Mouse (Mus musculus): Measurements from ENCODE around the gene Eef1akmt1. TPM values are rescaled to one million over a fixed set of nuclear protein-coding genes. Genes with fewer than 3 reads are reported as not detected.

Gene Eef1akmt1
- polyA plus RNA-seq, 1 experiment from 2014 or later: 88.1 TPM

DNA sequence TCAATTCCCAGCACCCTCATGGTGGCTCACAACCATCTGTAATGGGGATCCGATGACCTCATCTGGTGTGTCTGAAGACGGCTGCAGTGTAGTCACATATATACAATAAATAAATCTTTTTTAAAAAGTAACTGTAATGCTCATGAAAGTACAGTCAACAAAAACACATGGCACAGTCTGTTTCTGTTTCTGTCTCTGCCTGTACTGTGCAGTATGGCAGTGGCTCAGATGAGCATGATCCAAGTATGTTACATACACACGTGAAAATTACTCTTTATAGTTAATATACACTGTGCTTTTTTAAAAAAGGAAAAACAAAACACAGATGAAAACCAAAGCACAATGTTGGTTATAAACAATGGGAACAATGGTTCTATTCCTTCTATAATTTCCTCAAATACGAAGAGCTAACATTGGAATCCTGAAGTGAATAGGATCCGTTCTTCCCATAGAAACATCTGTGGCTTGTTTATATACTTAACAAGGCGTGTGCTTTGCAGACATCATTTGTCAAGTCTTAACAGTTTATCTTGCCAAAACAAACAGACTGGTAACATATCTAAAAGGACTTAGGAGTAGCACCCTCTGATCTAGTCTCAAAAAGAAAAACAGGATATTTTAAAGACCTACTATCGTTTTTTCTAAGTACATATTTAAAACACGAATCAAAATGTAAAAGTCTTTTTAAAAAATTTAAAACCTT, 35.4 kb upstream of the Eef1akmt1 start:
- H3K36me3 ChIP-seq (ENCODE audit: insufficient read depth, low read length): peaks cover 15% of the 10 kb centered on the region
- no peak overlapping the region for H3K4me3 ChIP-seq (ENCODE audit: low read length)
- peaks cover 10% of the 10 kb centered on the region for H3K4me1 ChIP-seq (ENCODE audit: insufficient read depth, low read length)
- H3K4me2 ChIP-seq (replicated peaks; ENCODE audit: low read depth, low read length): no peak overlapping the region
- no peak for ATAC-seq (ENCODE audit: low FRiP score, low TSS enrichment)
- no peak overlapping the region for H3K27ac ChIP-seq (ENCODE audit: low read length)
- WGBS: 53% methylated on average over 8 of the region's 8 CpGs
- H3K9ac ChIP-seq (replicated peaks; ENCODE audit: low read length): no peak overlapping the region
- H3K27me3 ChIP-seq (ENCODE audit: insufficient read depth, low read length): no peaks in the 10 kb centered on the region
- no peaks in the 10 kb centered on the region for H3K9me3 ChIP-seq (ENCODE audit: low read length)

DNA sequence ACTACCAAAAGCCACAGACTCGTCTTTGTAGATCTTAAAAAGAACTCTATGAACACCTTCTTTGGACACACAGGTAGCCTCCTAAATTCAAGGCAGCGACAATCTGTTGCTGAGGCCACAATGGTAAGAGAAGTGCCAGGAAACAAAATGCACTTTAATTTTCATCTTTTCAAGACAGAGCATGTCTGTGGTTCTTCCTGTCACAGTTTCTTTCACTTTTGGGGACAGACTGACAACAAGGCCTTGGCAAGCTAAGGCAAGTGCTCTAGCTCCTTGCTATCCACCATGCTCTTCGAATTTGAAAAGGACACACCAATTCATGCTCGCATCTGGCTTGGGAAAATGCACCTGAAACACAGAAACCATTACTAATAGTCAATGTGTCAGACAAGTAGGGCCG, 21.9 kb upstream of the Eef1akmt1 start:
- H3K27ac ChIP-seq (ENCODE audit: low read length): no peak overlapping the region
- no peak overlapping the region for H3K4me3 ChIP-seq (ENCODE audit: low read length)
- H3K9me3 ChIP-seq (ENCODE audit: low read length): no peaks in the 10 kb centered on the region
- H3K4me1 ChIP-seq (ENCODE audit: insufficient read depth, low read length): no peaks in the 10 kb centered on the region
- H3K9ac ChIP-seq (replicated peaks; ENCODE audit: low read length): no peak overlapping the region
- H3K27me3 ChIP-seq (ENCODE audit: insufficient read depth, low read length): no peaks in the 10 kb centered on the region
- no peak overlapping the region for H3K4me2 ChIP-seq (replicated peaks; ENCODE audit: low read depth, low read length)
- 92% methylated on average over 5 of the region's 5 CpGs for WGBS
- H3K36me3 ChIP-seq (ENCODE audit: insufficient read depth, low read length): peaks cover 61% of the 10 kb centered on the region
- ATAC-seq (ENCODE audit: low FRiP score, low TSS enrichment): no peak

DNA sequence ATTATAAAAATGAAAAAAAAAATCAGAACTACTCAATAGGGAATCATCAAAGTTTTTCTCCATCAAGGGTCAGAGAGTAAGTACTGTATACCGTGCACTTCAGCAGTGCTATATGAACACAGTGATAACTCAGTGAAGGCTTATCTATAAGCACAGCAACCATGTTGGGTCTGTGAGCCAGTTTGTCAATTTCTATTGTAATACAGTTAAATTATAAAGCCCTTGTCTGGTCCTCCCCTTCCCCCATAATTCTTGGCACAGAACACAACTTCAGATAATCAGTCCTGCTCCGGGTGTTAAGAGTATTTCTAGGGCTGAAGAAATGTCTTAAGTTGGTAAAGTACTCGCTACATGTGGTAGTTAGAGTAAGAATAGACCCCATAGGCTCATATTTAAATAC, 20.4 kb upstream of the Eef1akmt1 start:
- no peak overlapping the region for H3K9ac ChIP-seq (replicated peaks; ENCODE audit: low read length)
- no peak overlapping the region for H3K27ac ChIP-seq (ENCODE audit: low read length)
- no peak overlapping the region for H3K4me2 ChIP-seq (replicated peaks; ENCODE audit: low read depth, low read length)
- no peaks in the 10 kb centered on the region for H3K27me3 ChIP-seq (ENCODE audit: insufficient read depth, low read length)
- 94% methylated on average over 3 of the region's 3 CpGs for WGBS
- no peaks in the 10 kb centered on the region for H3K4me1 ChIP-seq (ENCODE audit: insufficient read depth, low read length)
- ATAC-seq (ENCODE audit: low FRiP score, low TSS enrichment): no peak
- peaks cover 59% of the 10 kb centered on the region for H3K36me3 ChIP-seq (ENCODE audit: insufficient read depth, low read length)
- H3K9me3 ChIP-seq (ENCODE audit: low read length): no peaks in the 10 kb centered on the region
- no peak overlapping the region for H3K4me3 ChIP-seq (ENCODE audit: low read length)

DNA sequence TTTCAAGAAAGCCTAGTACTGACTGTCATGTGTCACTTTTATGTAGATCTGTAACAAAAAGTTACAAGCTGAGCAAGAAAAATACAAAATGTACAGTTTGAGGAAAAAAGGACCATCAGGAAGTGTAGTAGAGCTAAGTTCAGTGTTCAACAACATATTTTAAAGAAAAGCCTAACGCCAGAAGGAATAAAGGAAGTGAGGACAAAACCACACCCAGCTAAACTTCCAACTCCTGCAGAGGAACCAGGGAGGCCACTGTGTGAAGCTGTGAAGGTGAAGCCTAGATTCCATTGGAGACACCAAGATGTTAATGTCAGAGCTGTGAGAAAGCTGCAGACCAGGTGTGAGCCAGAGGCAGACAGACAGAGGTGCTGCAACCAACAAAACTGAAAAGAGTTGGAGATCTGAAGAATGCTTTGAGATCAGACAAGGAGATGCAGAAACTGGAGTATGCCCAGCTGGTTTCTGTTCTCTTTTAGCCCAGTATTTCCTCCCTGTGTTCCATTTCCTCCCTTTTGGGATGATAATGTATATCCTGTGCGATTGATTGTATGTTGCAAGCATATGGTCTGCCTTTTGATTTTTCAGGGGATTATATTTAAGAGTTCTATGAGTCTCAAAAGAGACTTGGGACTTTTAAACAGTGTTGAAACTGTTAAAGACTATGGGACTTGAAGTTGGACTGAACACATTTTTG, 5.1 kb upstream of the Eef1akmt1 start:
- no peak overlapping the region for H3K27ac ChIP-seq (ENCODE audit: low read length)
- 0 out of 2 replicates have a peak, but pooled peaks cover 2% of the 10 kb centered on the region for H3K4me1 ChIP-seq (ENCODE audit: insufficient read depth, low read length)
- H3K9ac ChIP-seq (replicated peaks; ENCODE audit: low read length): no peak overlapping the region
- H3K36me3 ChIP-seq (ENCODE audit: insufficient read depth, low read length): peaks cover 14% of the 10 kb centered on the region
- WGBS: 91% methylated on average over 2 of the region's 2 CpGs
- 0 out of 2 replicates have a peak, but pooled peaks cover 6% of the 10 kb centered on the region for H3K9me3 ChIP-seq (ENCODE audit: low read length)
- H3K4me3 ChIP-seq (ENCODE audit: low read length): no peak overlapping the region
- no peaks in the 10 kb centered on the region for H3K27me3 ChIP-seq (ENCODE audit: insufficient read depth, low read length)
- no peak for ATAC-seq (ENCODE audit: low FRiP score, low TSS enrichment)
- no peak overlapping the region for H3K4me2 ChIP-seq (replicated peaks; ENCODE audit: low read depth, low read length)

DNA sequence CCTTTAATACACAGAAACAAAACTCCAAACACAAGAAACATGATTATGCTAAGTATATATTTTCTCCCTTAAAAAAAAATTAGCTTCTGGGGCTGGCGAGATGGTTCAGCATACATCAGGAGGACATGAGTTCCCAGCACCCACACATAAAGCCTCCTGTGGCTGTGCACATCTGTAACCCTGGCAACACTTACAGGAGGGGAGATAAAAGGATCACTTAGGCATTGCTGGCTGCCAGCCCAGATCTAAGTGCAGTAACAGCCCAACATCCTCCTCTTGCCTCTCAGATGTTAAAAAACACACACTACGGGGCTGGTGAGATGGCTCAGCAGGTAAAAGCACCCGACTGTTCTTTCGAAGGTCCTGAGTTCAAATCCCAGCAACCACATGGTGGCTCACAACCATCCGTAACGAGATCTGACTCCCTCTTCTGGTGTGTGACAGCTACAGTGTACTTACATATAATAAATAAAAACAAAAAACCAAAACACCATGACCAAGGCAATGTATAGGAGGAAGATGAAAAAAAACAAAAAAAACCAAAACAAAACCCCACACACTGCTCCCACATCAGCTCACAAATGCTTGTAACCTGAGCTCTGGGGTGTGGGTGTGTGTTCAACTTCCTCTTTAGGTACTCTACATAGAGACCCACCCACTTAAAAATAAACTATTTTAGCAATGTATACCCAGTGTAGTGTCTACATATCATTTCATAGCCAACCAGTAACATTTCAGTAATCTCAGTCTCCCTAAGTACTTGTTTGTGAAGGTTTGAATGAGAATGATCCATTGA, 3.6 kb upstream of the Eef1akmt1 start:
- no peak for ATAC-seq (ENCODE audit: low FRiP score, low TSS enrichment)
- H3K9me3 ChIP-seq (ENCODE audit: low read length): 0 out of 2 replicates have a peak, but pooled peaks cover 6% of the 10 kb centered on the region
- 81% methylated on average over 6 of the region's 6 CpGs for WGBS
- no peak overlapping the region for H3K9ac ChIP-seq (replicated peaks; ENCODE audit: low read length)
- peaks cover 8% of the 10 kb centered on the region for H3K4me1 ChIP-seq (ENCODE audit: insufficient read depth, low read length)
- H3K27me3 ChIP-seq (ENCODE audit: insufficient read depth, low read length): no peaks in the 10 kb centered on the region
- peaks cover 14% of the 10 kb centered on the region for H3K36me3 ChIP-seq (ENCODE audit: insufficient read depth, low read length)
- no peak overlapping the region for H3K27ac ChIP-seq (ENCODE audit: low read length)
- no peak overlapping the region for H3K4me2 ChIP-seq (replicated peaks; ENCODE audit: low read depth, low read length)
- no peak overlapping the region for H3K4me3 ChIP-seq (ENCODE audit: low read length)

GRCm38 (mm10) chr14:57565626-57566025, 5.8 kb downstream of the Eef1akmt1 start:
- WGBS: 88% methylated on average over 6 of the region's 6 CpGs

DNA sequence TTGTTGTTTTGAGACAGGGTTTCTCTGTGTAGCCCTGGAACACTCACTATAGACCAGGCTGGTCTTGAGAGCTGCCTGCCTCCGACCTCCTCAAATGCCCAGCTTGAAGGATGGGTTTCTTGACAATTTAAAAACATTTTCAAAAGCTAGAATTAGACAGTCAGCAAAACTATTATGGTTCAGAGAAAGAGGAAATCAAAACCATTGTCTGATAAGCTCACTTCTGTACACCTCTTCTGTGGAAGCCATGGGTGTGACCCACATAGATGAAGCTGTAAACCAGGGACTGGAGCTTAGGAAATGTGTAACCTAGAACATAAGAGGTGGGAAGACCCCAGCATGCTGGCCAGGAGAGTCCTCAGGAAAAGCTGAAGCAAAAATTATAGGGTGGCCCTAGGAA, 14.5 kb downstream of the Eef1akmt1 start:
- WGBS: 83% methylated on average over 1 of the region's 1 CpGs
- ATAC-seq (ENCODE audit: low FRiP score, low TSS enrichment): no peak
- no peaks in the 10 kb centered on the region for H3K4me1 ChIP-seq (ENCODE audit: insufficient read depth, low read length)
- no peak overlapping the region for H3K27ac ChIP-seq (ENCODE audit: low read length)
- H3K9ac ChIP-seq (replicated peaks; ENCODE audit: low read length): no peak overlapping the region
- no peaks in the 10 kb centered on the region for H3K27me3 ChIP-seq (ENCODE audit: insufficient read depth, low read length)
- H3K4me2 ChIP-seq (replicated peaks; ENCODE audit: low read depth, low read length): no peak overlapping the region
- no peak overlapping the region for H3K4me3 ChIP-seq (ENCODE audit: low read length)
- no peaks in the 10 kb centered on the region for H3K9me3 ChIP-seq (ENCODE audit: low read length)
- 0 out of 2 replicates have a peak, but pooled peaks cover 3% of the 10 kb centered on the region for H3K36me3 ChIP-seq (ENCODE audit: insufficient read depth, low read length)

More at GRCm38 (mm10) chr14:57565626-57566025, 5.8 kb downstream of the Eef1akmt1 start:
- Histone ChIP-seq H3K9ac (replicated peaks; ENCODE audit: low read length) (no peak overlapping the region), H3K27ac (ENCODE audit: low read length) (no peak overlapping the region), H3K27me3 (ENCODE audit: insufficient read depth, low read length) (no peaks in the 10 kb centered on the region), H3K9me3 (ENCODE audit: low read length) (no peaks in the 10 kb centered on the region), H3K36me3 (ENCODE audit: insufficient read depth, low read length) (0 out of 2 replicates have a peak, but pooled peaks cover 2% of the 10 kb centered on the region), H3K4me1 (ENCODE audit: insufficient read depth, low read length) (peaks cover 2% of the 10 kb centered on the region; the same call in 1 of the 2 replicates), H3K4me2 (replicated peaks; ENCODE audit: low read depth, low read length) (no peak overlapping the region), H3K4me3 (ENCODE audit: low read length) (no peak overlapping the region)
- ATAC-seq (ENCODE audit: low FRiP score, low TSS enrichment): no peak

- Histone ChIP-seq H3K27me3 (ENCODE audit: insufficient read depth, low read length) (no peaks in the 10 kb centered on the region), H3K4me1 (ENCODE audit: insufficient read depth, low read length) (no peaks in the 10 kb centered on the region), H3K9ac (replicated peaks; ENCODE audit: low read length) (no peak overlapping the region), H3K36me3 (ENCODE audit: insufficient read depth, low read length) (0 out of 2 replicates have a peak, but pooled peaks cover 3% of the 10 kb centered on the region), H3K4me2 (replicated peaks; ENCODE audit: low read depth, low read length) (no peak overlapping the region), H3K9me3 (ENCODE audit: low read length) (no peaks in the 10 kb centered on the region), H3K27ac (ENCODE audit: low read length) (no peak overlapping the region), H3K4me3 (ENCODE audit: low read length) (no peak overlapping the region)
- no peak for ATAC-seq (ENCODE audit: low FRiP score, low TSS enrichment)
- WGBS: 79% methylated on average over 7 of the region's 7 CpGs
These were observed 15.8 kb downstream of the Eef1akmt1 start for GRCm38 (mm10) chr14:57555471-57556070.

GRCm38 (mm10) chr14:57554434-57554833, 17.0 kb downstream of the Eef1akmt1 start:
- no peaks in the 10 kb centered on the region for H3K9me3 ChIP-seq (ENCODE audit: low read length)
- H3K4me3 ChIP-seq (ENCODE audit: low read length): no peak overlapping the region
- no peak overlapping the region for H3K27ac ChIP-seq (ENCODE audit: low read length)
- no peak overlapping the region for H3K4me2 ChIP-seq (replicated peaks; ENCODE audit: low read depth, low read length)
- H3K9ac ChIP-seq (replicated peaks; ENCODE audit: low read length): no peak overlapping the region
- 0 out of 2 replicates have a peak, but pooled peaks cover 3% of the 10 kb centered on the region for H3K36me3 ChIP-seq (ENCODE audit: insufficient read depth, low read length)
- ATAC-seq (ENCODE audit: low FRiP score, low TSS enrichment): no peak
- WGBS: 77% methylated on average over 5 of the region's 5 CpGs
- H3K27me3 ChIP-seq (ENCODE audit: insufficient read depth, low read length): no peaks in the 10 kb centered on the region
- no peaks in the 10 kb centered on the region for H3K4me1 ChIP-seq (ENCODE audit: insufficient read depth, low read length)
